Mouse (Mus musculus): ENCODE data around the gene Kcnh4.

GRCm38 (mm10) chr11:100718462-100718861 lies 41.3 kb downstream of the Kcnh4 start:
- TF ChIP-seq MAFK (IDR thresholded peaks at IDR 0.05; ENCODE audit: insufficient read depth, low read depth, low read length) (no peak), CHD2 (IDR thresholded peaks at IDR 0.05; ENCODE audit: low read depth, low read length) (no peak), ZC3H11A (IDR thresholded peaks at IDR 0.05; ENCODE audit: borderline replicate concordance, low read depth, low read length) (no peak)

Data from ES-E14 (cell line).